Mouse (Mus musculus) heart, embryonic 11.5 days (tissue): ENCODE measurements around the gene Gm28042. TPM values are rescaled to one million over a fixed set of nuclear protein-coding genes. Genes with fewer than 3 reads are reported as not detected.

Experiments used
- ATAC-seq: fragments of 200-750 bp; cut with Nextera tagmentation; replicated peaks from 2 replicates; pipeline ENCODE4 v1.8.0; 2017; ENCODE audit warnings: moderate library complexity; ENCODE audit not compliant: insufficient number of reproducible peaks, low FRiP score, low TSS enrichment
- H3K27ac ChIP-seq: fragments of 300-500 bp; sonication (generic); 2 replicates; pipeline ENCODE4 v1.5.1; 2014; ENCODE audit warnings: mild to moderate bottlenecking, low read depth, low read length
- H3K27me3 ChIP-seq: fragments of 300-500 bp; sonication (generic); 2 replicates; pipeline ENCODE4 v1.6.1; 2014; ENCODE audit warnings: mild to moderate bottlenecking, low read length, mixed read lengths; ENCODE audit not compliant: control insufficient read depth, insufficient read depth
- H3K36me3 ChIP-seq: fragments of 300-500 bp; sonication (generic); 2 replicates; pipeline ENCODE4 v1.6.1; 2014; ENCODE audit warnings: mild to moderate bottlenecking, low read length, moderate library complexity, mixed read lengths; ENCODE audit not compliant: control insufficient read depth, insufficient read depth
- H3K4me1 ChIP-seq: fragments of 300-500 bp; sonication (generic); 2 replicates; pipeline ENCODE4 v1.6.1; 2014; ENCODE audit warnings: low read length; ENCODE audit not compliant: control insufficient read depth, insufficient read depth
- H3K4me2 ChIP-seq: fragments of 300-500 bp; sonication (generic); 2 replicates; pipeline ENCODE4 v1.6.1; 2014; ENCODE audit warnings: mild to moderate bottlenecking, moderate library complexity
- H3K4me3 ChIP-seq: fragments of 300-500 bp; sonication (generic); 2 replicates; pipeline ENCODE4 v1.5.1; 2014; ENCODE audit warnings: low read depth, low read length
- H3K9ac ChIP-seq: fragments of 300-500 bp; sonication (generic); 2 replicates; pipeline ENCODE4 v1.6.1; 2014; ENCODE audit warnings: mild to moderate bottlenecking, low read depth, low read length, moderate library complexity
- H3K9me3 ChIP-seq: fragments of 300-500 bp; sonication (generic); replicated peaks from 2 replicates; pipeline ENCODE4 v1.6.1; 2016; ENCODE audit warnings: low read length; ENCODE audit not compliant: control insufficient read depth
- whole genome bisulfite sequencing: fragments of 180-500 bp; shearing (Covaris S2); extraction: QIAGEN DNeasy Blood & Tissue Kit; methylation state at CpG from one replicate; pipeline ENCODE4 v1.1.7; 2014; ENCODE audit not compliant: insufficient replicate concordance; 5-methylcytosine and 5-hydroxymethylcytosine counted together
- polyA plus RNA-seq: library from polyadenylated mRNA; unstranded; fragments of >200 nt; fragmentation: Nextera tagmentation; extraction: Ambion mirVana; gene quantifications from 2 replicates; pipeline ENCODE4 v1.2.1, GENCODE M21; 2014

The Gm28042 gene
- polyA plus RNA-seq, 1 experiment from 2014 or later, result 1.8 TPM

- Histone ChIP-seq H3K9ac (no peak overlapping the region; the same call in 1 of the 2 replicates), H3K4me2 (no peak overlapping the region), H3K27me3 (no peaks in the 10 kb centered on the region), H3K27ac (no peak overlapping the region), H3K4me1 (peaks cover 3% of the 10 kb centered on the region; the same call in 1 of the 2 replicates), H3K4me3 (no peak overlapping the region), H3K36me3 (peaks cover 12% of the 10 kb centered on the region), H3K9me3 (no peaks in the 10 kb centered on the region)
- ATAC-seq, result no peak
- 86% methylated on average over 12 of the region's 12 CpGs for WGBS
Observed at GRCm38 (mm10) chr2:120017599-120017998, 9.7 kb upstream of the Gm28042 start.

DNA sequence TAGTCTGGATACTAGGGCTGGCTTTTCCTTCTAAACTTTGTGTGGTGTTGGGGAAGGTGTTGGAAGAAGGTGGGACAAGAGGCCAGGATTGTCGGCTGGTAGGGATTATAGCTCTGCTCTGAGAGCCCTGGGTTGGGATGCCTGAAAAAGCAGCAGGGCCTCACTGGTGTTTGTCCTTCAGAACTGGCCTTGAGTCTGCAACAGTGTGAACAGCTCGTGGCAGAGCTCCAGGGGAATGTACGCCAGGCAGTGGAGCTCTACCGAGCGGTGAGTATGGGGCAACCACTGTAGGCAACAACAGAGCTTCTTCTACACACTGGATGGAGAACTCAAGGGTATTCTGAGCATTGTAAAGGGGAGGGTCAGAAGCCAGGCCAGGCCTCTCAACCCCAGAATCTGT lies 3.0 kb upstream of the Gm28042 start:
- no peak overlapping the region for H3K27ac ChIP-seq
- H3K36me3 ChIP-seq, result peaks cover 14% of the 10 kb centered on the region
- H3K4me1 ChIP-seq, result peaks cover 8% of the 10 kb centered on the region
- H3K27me3 ChIP-seq, result no peaks in the 10 kb centered on the region
- no peak for ATAC-seq
- H3K9me3 ChIP-seq, result no peaks in the 10 kb centered on the region
- no peak overlapping the region for H3K4me3 ChIP-seq
- H3K4me2 ChIP-seq, result no peak overlapping the region
- no peak overlapping the region for H3K9ac ChIP-seq
- 62% methylated on average over 5 of the region's 5 CpGs for WGBS

DNA sequence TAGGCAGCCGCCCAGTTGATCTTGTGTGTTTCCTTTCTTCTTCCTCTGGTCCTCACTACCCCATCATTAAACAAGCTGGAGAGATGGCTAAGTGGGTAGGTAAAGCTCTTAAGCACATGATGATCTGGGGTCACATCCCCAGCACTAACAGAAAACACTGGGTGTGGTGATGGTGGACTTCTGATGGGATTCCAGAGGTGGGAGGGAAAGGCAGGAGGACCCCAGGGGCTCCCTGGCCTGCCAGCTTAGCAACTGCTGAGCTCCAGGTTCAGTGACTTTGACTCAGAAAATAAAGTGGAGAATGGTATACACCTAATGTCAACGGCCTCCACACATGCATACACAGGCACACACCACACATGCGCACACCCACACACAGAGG lies 648 bp downstream of the Gm28042 start:
- Histone ChIP-seq H3K4me2 (peak overlapping the region; percentile 77), H3K27ac (peak overlapping the region; percentile 82; the same call in 1 of the 2 replicates), H3K27me3 (no peaks in the 10 kb centered on the region), H3K9me3 (no peaks in the 10 kb centered on the region), H3K9ac (peak overlapping the region; percentile 96), H3K36me3 (peaks cover 6% of the 10 kb centered on the region; the same call in 1 of the 2 replicates), H3K4me3 (peak overlapping the region; percentile 83), H3K4me1 (peaks cover 8% of the 10 kb centered on the region)
- no peak for ATAC-seq
- WGBS, result 49% methylated on average over 3 of the region's 3 CpGs

- no peak overlapping the region for H3K4me2 ChIP-seq
- WGBS, result 70% methylated on average over 8 of the region's 8 CpGs
- ATAC-seq, result no peak
- no peak overlapping the region for H3K4me3 ChIP-seq
- H3K27ac ChIP-seq, result no peak overlapping the region
- H3K9ac ChIP-seq, result no peak overlapping the region
- peaks cover 8% of the 10 kb centered on the region for H3K4me1 ChIP-seq
- no peaks in the 10 kb centered on the region for H3K9me3 ChIP-seq
- H3K36me3 ChIP-seq, result peaks cover 7% of the 10 kb centered on the region
- H3K27me3 ChIP-seq, result no peaks in the 10 kb centered on the region
Observed at GRCm38 (mm10) chr2:120030380-120030779, 3.1 kb downstream of the Gm28042 start.

- Histone ChIP-seq H3K4me1 (peaks cover 6% of the 10 kb centered on the region), H3K4me2 (no peak within 1 kb of the TSS), H3K27me3 (no peaks in the 10 kb centered on the region), H3K36me3 (peaks cover 18% of the 10 kb centered on the region), H3K9ac (no peak within 1 kb of the TSS), H3K4me3 (no peak within 1 kb of the TSS), H3K9me3 (no peaks in the 10 kb centered on the region), H3K27ac (no peak within 1 kb of the TSS)
- 84% methylated on average over 12 of the region's 12 CpGs for WGBS
- ATAC-seq, result no peak
Observed at GRCm38 (mm10) chr2:120032726-120033467, 5.6 kb downstream of the Gm28042 start, which contains the start of gene Pla2g4b. Gene Pla2g4b, plus strand, starts transcription at chr2:120033417.

- Histone ChIP-seq H3K9ac (no peak overlapping the region), H3K4me1 (no peaks in the 10 kb centered on the region), H3K27me3 (no peaks in the 10 kb centered on the region), H3K36me3 (peaks cover 23% of the 10 kb centered on the region), H3K4me2 (no peak overlapping the region), H3K27ac (no peak overlapping the region), H3K9me3 (no peaks in the 10 kb centered on the region), H3K4me3 (no peak overlapping the region)
- no peak for ATAC-seq
- WGBS, result 87% methylated on average over 5 of the region's 5 CpGs
Observed at GRCm38 (mm10) chr2:120033726-120034125, 6.4 kb downstream of the Gm28042 start.

DNA sequence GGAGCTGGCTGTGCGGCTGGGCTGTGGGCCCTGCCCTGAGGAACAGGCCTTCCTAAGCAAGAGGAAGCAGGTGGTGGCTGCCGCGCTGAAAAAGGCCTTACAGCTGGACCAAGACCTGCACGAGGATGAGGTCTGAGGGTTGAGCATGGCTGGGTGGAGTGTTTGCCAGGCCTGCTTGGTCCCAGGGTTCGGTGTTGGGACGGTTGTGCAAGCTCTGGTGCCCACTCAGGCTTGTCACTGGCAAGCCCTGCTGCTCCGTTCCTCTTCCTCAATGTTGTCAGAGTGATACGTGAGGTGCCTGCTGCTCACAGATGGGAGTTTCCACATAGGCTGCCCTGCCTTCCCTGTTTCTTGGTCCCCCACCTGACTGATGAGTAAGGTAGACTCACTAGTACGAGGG lies 10.5 kb downstream of the Gm28042 start:
- H3K9me3 ChIP-seq, result no peaks in the 10 kb centered on the region
- WGBS, result 84% methylated on average over 9 of the region's 9 CpGs
- no peak for ATAC-seq
- no peak overlapping the region for H3K27ac ChIP-seq
- H3K4me2 ChIP-seq, result no peak overlapping the region
- H3K36me3 ChIP-seq, result peaks cover 37% of the 10 kb centered on the region
- no peak overlapping the region for H3K9ac ChIP-seq
- no peaks in the 10 kb centered on the region for H3K27me3 ChIP-seq
- no peaks in the 10 kb centered on the region for H3K4me1 ChIP-seq
- no peak overlapping the region for H3K4me3 ChIP-seq

GRCm38 (mm10) chr2:120040991-120041390 lies 13.7 kb downstream of the Gm28042 start:
- H3K36me3 ChIP-seq, result peaks cover 34% of the 10 kb centered on the region
- no peaks in the 10 kb centered on the region for H3K9me3 ChIP-seq
- H3K4me3 ChIP-seq, result no peak overlapping the region
- H3K4me1 ChIP-seq, result peaks cover 7% of the 10 kb centered on the region; the same call in 1 of the 2 replicates
- H3K27ac ChIP-seq, result no peak overlapping the region
- ATAC-seq, result no peak
- WGBS, result 82% methylated on average over 5 of the region's 5 CpGs
- no peak overlapping the region for H3K4me2 ChIP-seq
- H3K9ac ChIP-seq, result no peak overlapping the region
- peaks cover 3% of the 10 kb centered on the region; the same call in 1 of the 2 replicates for H3K27me3 ChIP-seq

DNA sequence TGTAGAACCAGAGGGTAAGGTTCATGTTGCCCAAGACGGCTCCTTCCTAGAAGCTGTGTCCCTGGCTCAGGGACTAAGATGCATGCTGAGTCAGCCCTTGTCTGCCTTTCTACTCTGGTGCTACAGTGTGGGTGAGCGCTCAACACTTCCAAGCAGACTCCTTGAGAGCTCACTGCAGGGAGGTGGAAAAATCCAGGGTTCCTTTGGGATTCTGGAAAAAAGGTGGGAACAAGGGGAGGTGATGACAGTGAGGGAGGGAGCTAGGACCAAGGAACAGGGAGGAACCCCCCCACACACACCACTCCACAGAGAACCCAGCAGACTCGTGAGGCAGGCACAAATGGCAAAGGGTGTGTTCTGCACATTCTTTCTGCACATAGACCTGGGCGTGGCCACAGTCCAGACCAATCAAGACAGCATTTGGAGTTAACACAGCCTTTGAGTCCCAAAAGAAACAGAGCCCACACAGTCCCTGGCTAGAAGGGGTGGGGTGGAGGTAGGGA lies 16.9 kb downstream of the Gm28042 start:
- H3K4me3 ChIP-seq, result no peak overlapping the region
- no peak for ATAC-seq
- H3K4me2 ChIP-seq, result no peak overlapping the region
- no peaks in the 10 kb centered on the region for H3K9me3 ChIP-seq
- WGBS, result 43% methylated on average over 4 of the region's 4 CpGs
- H3K27me3 ChIP-seq, result peaks cover 17% of the 10 kb centered on the region
- no peak overlapping the region for H3K9ac ChIP-seq
- H3K36me3 ChIP-seq, result peaks cover 16% of the 10 kb centered on the region
- peaks cover 7% of the 10 kb centered on the region for H3K4me1 ChIP-seq
- no peak overlapping the region for H3K27ac ChIP-seq
